Mouse (Mus musculus): ENCODE measurements around the gene Eif4enif1.

DNA sequence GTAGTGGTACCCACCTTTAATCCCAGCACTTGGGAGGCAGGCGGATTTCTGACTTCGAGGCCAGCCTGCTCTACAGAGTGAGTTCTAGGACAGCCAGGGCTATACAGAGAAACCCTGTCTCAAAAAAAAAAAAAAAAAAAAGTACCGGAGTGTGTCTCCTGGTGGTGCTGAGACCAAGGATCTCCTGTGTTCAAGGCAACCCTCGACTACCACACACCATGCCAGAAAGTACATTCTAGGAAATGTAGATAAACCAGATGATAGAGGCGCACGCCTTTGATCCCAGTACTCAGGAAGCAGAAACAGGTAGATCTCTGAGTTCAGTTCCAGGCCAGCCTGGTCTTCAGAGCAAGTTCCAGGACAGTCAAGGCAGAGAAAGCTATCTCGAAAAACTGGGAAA is 64.9 kb downstream of the Eif4enif1 start:
- no peak for TF ChIP-seq CTCF (IDR thresholded peaks at IDR 0.05; ENCODE audit: low read depth)
- no peak for TF ChIP-seq EP300 (IDR thresholded peaks at IDR 0.05; ENCODE audit: low read depth)
